Mouse (Mus musculus): Measurements from ENCODE around the gene Vars. TPM values are rescaled to one million over a fixed set of nuclear protein-coding genes. Genes with fewer than 3 reads are reported as not detected.

The Vars gene
- polyA plus RNA-seq, 1 experiment from 2014 or later = 54.8 TPM

DNA sequence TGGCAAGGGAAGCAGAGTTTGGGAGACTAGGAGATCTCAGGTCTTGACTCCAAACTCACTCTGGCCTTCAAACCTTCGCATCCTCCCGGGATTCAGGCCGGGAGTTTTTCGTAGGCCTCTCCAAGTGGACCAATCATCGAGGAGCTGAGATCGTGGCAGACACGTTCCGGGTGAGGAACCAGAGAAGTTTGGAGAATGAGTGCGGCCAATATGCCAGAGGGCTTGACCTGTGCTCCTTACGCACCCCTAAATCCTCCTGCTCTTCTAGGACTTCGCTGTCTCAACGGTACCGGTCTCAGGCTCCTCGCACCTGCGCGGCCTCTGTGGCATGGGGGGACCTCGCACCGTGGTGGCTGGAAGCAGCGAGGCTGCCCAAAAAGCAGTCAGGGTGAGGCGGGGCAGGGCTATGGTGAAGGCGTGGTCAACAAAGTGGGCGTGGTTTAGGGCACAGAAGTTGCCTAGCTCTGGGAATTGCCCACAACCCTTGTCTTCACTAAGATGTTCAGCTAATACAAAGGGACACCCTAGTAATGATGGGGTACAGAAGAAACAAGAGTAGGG lies 60.0 kb downstream of the Vars start:
- WGBS = 66% methylated on average over 22 of the region's 22 CpGs
- peak overlapping the region; percentile 76 for H3K9ac ChIP-seq (ENCODE audit: low read depth, low read length)
- H3K27ac ChIP-seq (ENCODE audit: low read length) = no peak overlapping the region

DNA sequence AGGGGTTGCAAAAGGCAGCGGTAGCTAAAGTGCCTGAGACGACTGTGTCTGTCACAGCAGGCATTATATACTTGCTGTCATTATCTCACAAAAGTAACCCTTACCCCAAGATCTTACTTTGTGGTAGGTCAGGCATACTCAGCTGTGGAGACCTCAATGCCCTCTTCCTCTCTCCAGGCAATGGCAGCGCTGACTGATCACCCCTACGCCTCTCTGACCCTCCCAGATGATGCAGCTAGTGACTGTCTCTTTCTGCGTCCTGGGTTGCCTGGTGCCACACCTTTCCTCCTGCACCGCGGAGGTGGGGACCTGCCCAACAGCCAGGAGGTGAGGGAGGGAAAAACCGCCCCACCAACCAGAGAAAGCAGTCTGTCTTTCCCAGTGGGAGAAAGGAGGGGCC lies 60.5 kb downstream of the Vars start:
- no peak overlapping the region for H3K4me3 ChIP-seq (ENCODE audit: low read depth, low read length)
- no peaks in the 10 kb centered on the region for H3K9me3 ChIP-seq (replicated peaks; ENCODE audit: control insufficient read depth, low read length, poor library complexity, severe bottlenecking)
- H3K4me2 ChIP-seq (ENCODE audit: low read length) = no peak overlapping the region
- no peak overlapping the region for H3K9ac ChIP-seq (ENCODE audit: low read depth, low read length)
- 84% methylated on average over 7 of the region's 8 CpGs for WGBS
- H3K27ac ChIP-seq (ENCODE audit: low read length) = no peak overlapping the region
- peaks cover 5% of the 10 kb centered on the region; the same call in 1 of the 2 replicates for H3K36me3 ChIP-seq (ENCODE audit: control insufficient read depth, insufficient read depth, low read length)
- H3K27me3 ChIP-seq (ENCODE audit: control insufficient read depth, insufficient read depth, low read depth, low read length) = peaks cover 20% of the 10 kb centered on the region
- ATAC-seq = no peak
- peaks cover 21% of the 10 kb centered on the region for H3K4me1 ChIP-seq (ENCODE audit: control insufficient read depth, insufficient read depth, low read length)

More for the DNA sequence above, 60.0 kb downstream of the Vars start:
- Histone ChIP-seq H3K36me3 (ENCODE audit: control insufficient read depth, insufficient read depth, low read length) (peaks cover 5% of the 10 kb centered on the region; the same call in 1 of the 2 replicates), H3K27me3 (ENCODE audit: control insufficient read depth, insufficient read depth, low read depth, low read length) (peaks cover 19% of the 10 kb centered on the region), H3K4me2 (ENCODE audit: low read length) (peak overlapping the region; percentile 94), H3K9me3 (replicated peaks; ENCODE audit: control insufficient read depth, low read length, poor library complexity, severe bottlenecking) (no peaks in the 10 kb centered on the region), H3K4me3 (ENCODE audit: low read depth, low read length) (peak overlapping the region; percentile 80; the same call in 1 of the 2 replicates), H3K4me1 (ENCODE audit: control insufficient read depth, insufficient read depth, low read length) (peaks cover 21% of the 10 kb centered on the region)
- no peak for ATAC-seq

DNA sequence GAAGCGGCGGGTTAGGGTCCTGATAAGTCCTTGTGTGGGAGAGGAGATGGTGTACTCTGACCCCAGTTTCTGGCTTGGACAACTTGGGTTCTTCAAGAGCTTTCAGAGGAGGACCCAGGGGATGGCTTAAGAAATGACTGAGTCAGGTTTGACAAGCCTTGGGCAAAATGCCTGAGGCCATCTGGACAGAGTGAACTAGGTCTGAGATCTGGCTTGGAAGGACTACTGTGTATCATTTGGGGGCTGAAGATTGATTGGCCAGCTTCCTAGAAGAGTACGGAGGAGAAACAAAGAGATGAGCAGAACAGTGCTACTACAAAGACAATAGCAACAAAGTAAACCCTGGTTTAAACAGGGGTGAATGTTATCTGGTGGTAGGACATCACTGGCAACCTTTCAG lies 62.7 kb downstream of the Vars start:
- Histone ChIP-seq H3K4me1 (ENCODE audit: control insufficient read depth, insufficient read depth, low read length) (peaks cover 19% of the 10 kb centered on the region), H3K9ac (ENCODE audit: low read depth, low read length) (no peak overlapping the region), H3K36me3 (ENCODE audit: control insufficient read depth, insufficient read depth, low read length) (peaks cover 5% of the 10 kb centered on the region; the same call in 1 of the 2 replicates), H3K27me3 (ENCODE audit: control insufficient read depth, insufficient read depth, low read depth, low read length) (peaks cover 28% of the 10 kb centered on the region), H3K9me3 (replicated peaks; ENCODE audit: control insufficient read depth, low read length, poor library complexity, severe bottlenecking) (no peaks in the 10 kb centered on the region), H3K4me2 (ENCODE audit: low read length) (no peak overlapping the region), H3K27ac (ENCODE audit: low read length) (no peak overlapping the region), H3K4me3 (ENCODE audit: low read depth, low read length) (no peak overlapping the region)
- no peak for ATAC-seq
- 90% methylated on average over 3 of the region's 3 CpGs for WGBS

DNA sequence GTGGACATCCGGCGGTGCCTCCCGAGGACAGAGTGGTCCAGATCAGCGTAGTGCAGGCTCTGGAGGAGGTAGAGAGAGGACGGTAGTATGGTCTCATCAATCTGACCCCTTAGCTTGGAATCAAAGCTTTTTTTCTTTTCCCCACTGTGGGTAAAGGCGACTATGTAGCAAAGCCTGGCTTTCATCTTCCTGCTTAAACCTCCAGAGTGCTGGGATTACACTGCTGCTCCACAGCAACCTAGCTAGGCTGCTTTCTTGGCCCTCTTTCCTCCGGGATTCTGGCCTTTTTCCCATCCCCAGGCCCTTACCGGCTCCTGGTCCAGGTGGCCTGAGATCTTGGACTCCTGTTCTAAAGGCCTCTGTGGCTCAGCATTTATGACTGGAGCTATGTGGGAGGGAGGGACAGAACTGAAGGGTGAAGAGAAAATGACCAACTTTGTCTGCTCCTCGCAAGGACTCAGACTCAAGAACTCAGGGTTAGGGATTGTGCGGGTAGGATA lies 63.6 kb downstream of the Vars start:
- 29% methylated on average over 10 of the region's 10 CpGs for WGBS
- H3K4me3 ChIP-seq (ENCODE audit: low read depth, low read length) = no peak overlapping the region
- no peak overlapping the region; the same call in 1 of the 2 replicates for H3K4me2 ChIP-seq (ENCODE audit: low read length)
- peaks cover 16% of the 10 kb centered on the region for H3K4me1 ChIP-seq (ENCODE audit: control insufficient read depth, insufficient read depth, low read length)
- no peak overlapping the region for H3K27ac ChIP-seq (ENCODE audit: low read length)
- H3K9me3 ChIP-seq (replicated peaks; ENCODE audit: control insufficient read depth, low read length, poor library complexity, severe bottlenecking) = no peaks in the 10 kb centered on the region
- H3K9ac ChIP-seq (ENCODE audit: low read depth, low read length) = no peak overlapping the region
- ATAC-seq = no peak
- peaks cover 5% of the 10 kb centered on the region; the same call in 1 of the 2 replicates for H3K36me3 ChIP-seq (ENCODE audit: control insufficient read depth, insufficient read depth, low read length)
- peaks cover 28% of the 10 kb centered on the region for H3K27me3 ChIP-seq (ENCODE audit: control insufficient read depth, insufficient read depth, low read depth, low read length)

DNA sequence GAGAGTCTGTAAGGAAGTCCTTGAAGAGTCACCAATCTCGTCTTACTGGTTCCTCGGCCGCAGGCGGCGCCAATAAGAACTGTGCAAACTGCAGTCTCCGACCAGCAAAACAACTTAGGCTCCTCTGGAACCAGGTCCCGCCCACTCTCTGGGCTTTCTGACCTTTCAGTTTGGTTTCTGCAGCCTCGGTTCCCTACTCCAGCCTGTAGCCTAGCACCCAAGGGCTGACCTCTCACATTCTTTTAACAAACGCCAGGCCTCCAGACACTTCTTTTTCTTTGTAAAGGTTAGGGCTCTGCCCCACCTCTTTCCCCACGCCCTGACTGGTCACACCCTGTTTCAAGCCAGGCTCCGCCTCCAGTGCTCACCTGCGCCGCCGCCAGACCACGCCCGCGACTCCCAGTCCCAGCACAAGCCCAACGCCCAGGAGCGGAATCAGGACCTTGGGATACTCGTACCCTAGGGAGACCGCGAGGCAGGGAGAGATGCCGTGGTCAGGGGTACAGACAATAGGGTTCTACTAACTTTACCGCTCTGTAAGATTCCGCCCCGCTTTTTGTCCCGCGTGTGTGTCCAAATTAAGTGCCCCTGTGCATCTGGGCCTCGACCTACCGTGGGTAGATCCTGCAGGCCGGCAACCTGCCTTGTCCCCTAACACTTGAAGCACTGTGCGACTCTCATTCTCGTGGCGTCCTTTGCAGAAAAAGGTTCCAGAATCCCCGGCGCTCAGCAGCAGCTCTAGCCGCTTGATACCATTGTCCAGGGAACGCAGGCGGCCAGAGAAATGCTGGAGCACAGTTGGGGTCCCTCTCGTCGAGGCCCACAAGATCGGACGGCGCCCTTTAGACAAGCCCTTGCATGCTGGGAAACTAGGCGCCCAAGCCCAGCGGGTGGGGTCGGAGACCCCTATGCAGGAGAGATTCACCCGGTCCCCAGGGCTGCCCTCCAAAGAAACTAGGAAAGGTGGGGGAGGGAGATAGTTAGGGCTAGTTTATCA lies 64.5 kb downstream of the Vars start, which contains the start of gene Ly6g6c:
TSS of gene Ly6g6c (plus strand) at position 438 of the 997 bp plus-strand sequence.
- Histone ChIP-seq H3K36me3 (ENCODE audit: control insufficient read depth, insufficient read depth, low read length) (peaks cover 5% of the 10 kb centered on the region; the same call in 1 of the 2 replicates), H3K4me3 (ENCODE audit: low read depth, low read length) (peak within 1 kb of the TSS; percentile 18), H3K9ac (ENCODE audit: low read depth, low read length) (peak within 1 kb of the TSS; percentile 36; the same call in 1 of the 2 replicates), H3K4me2 (ENCODE audit: low read length) (peak within 1 kb of the TSS; percentile 52), H3K27me3 (ENCODE audit: control insufficient read depth, insufficient read depth, low read depth, low read length) (peaks cover 28% of the 10 kb centered on the region), H3K4me1 (ENCODE audit: control insufficient read depth, insufficient read depth, low read length) (peaks cover 12% of the 10 kb centered on the region), H3K27ac (ENCODE audit: low read length) (no peak within 1 kb of the TSS), H3K9me3 (replicated peaks; ENCODE audit: control insufficient read depth, low read length, poor library complexity, severe bottlenecking) (no peaks in the 10 kb centered on the region)
- ATAC-seq = no peak
- WGBS = 3% methylated on average over 48 of the region's 48 CpGs

Other genes starting within 250 kb of the Vars start
- gene Cyp21a1, start 196.4 kb upstream of the Vars start, polyA plus RNA-seq (2015; fragmentation: Nextera tagmentation; extraction: Ambion mirVana) = not detected in 2 replicates
- gene Stk19, start 164.0 kb upstream of the Vars start, polyA plus RNA-seq (2015; fragmentation: Nextera tagmentation; extraction: Ambion mirVana) = 40.6 and 43.2 TPM in 2 replicates
- gene Dxo, start 164.0 kb upstream of the Vars start, polyA plus RNA-seq (2015; fragmentation: Nextera tagmentation; extraction: Ambion mirVana) = 73.1 and 73.2 TPM in 2 replicates
- 62.1 and 62.4 TPM in 2 replicates for gene Skiv2l, start 150.8 kb upstream of the Vars start, polyA plus RNA-seq (2015; fragmentation: Nextera tagmentation; extraction: Ambion mirVana)
- gene Nelfe, start 150.6 kb upstream of the Vars start, polyA plus RNA-seq (2015; fragmentation: Nextera tagmentation; extraction: Ambion mirVana) = 79.8 and 86.5 TPM in 2 replicates
- gene Cfb, start 138.5 kb upstream of the Vars start, polyA plus RNA-seq (2015; fragmentation: Nextera tagmentation; extraction: Ambion mirVana) = 0.51 and 1.4 TPM in 2 replicates
- gene Zbtb12, start 121.5 kb upstream of the Vars start, polyA plus RNA-seq (2015; fragmentation: Nextera tagmentation; extraction: Ambion mirVana) = 12.4 and 13.1 TPM in 2 replicates
- 0.16 TPM in 1 of 2 replicates, not detected in the other for gene Gm20547, start 118.9 kb upstream of the Vars start, polyA plus RNA-seq (2015; fragmentation: Nextera tagmentation; extraction: Ambion mirVana)
- 1.6 and 2.4 TPM in 2 replicates for gene C2, start 102.7 kb upstream of the Vars start, polyA plus RNA-seq (2015; fragmentation: Nextera tagmentation; extraction: Ambion mirVana)
- gene Ehmt2, start 102.5 kb upstream of the Vars start, polyA plus RNA-seq (2015; fragmentation: Nextera tagmentation; extraction: Ambion mirVana) = 99.8 and 102 TPM in 2 replicates
- 0.09 TPM in 1 of 2 replicates, not detected in the other for gene Slc44a4, start 86.5 kb upstream of the Vars start, polyA plus RNA-seq (2015; fragmentation: Nextera tagmentation; extraction: Ambion mirVana)
- gene Neu1, start 69.7 kb upstream of the Vars start, polyA plus RNA-seq (2015; fragmentation: Nextera tagmentation; extraction: Ambion mirVana) = 38.6 and 42.3 TPM in 2 replicates
- 0.24 TPM in 1 of 2 replicates, not detected in the other for gene Hspa1b, start 41.7 kb upstream of the Vars start, polyA plus RNA-seq (2015; fragmentation: Nextera tagmentation; extraction: Ambion mirVana)
- gene Gm20481, start 31.1 kb upstream of the Vars start, polyA plus RNA-seq (2015; fragmentation: Nextera tagmentation; extraction: Ambion mirVana) = not detected in 2 replicates
- gene Hspa1a, start 28.8 kb upstream of the Vars start, polyA plus RNA-seq (2015; fragmentation: Nextera tagmentation; extraction: Ambion mirVana) = 13.4 and 19.3 TPM in 2 replicates
- gene Hspa1l, start 28.3 kb upstream of the Vars start, polyA plus RNA-seq (2015; fragmentation: Nextera tagmentation; extraction: Ambion mirVana) = 2.0 and 2.4 TPM in 2 replicates
- 97.2 and 107 TPM in 2 replicates for gene Lsm2, start 19.1 kb upstream of the Vars start, polyA plus RNA-seq (2015; fragmentation: Nextera tagmentation; extraction: Ambion mirVana)
- 0.16 and 0.26 TPM in 2 replicates for gene Vwa7, start 15.6 kb downstream of the Vars start, polyA plus RNA-seq (2015; fragmentation: Nextera tagmentation; extraction: Ambion mirVana)
- 0.71 and 1.1 TPM in 2 replicates for gene Sapcd1, start 27.0 kb downstream of the Vars start, polyA plus RNA-seq (2015; fragmentation: Nextera tagmentation; extraction: Ambion mirVana)
- gene Msh5, start 45.8 kb downstream of the Vars start, polyA plus RNA-seq (2015; fragmentation: Nextera tagmentation; extraction: Ambion mirVana) = 1.9 and 2.4 TPM in 2 replicates
- 51.2 and 54.7 TPM in 2 replicates for gene Clic1, start 49.0 kb downstream of the Vars start, polyA plus RNA-seq (2015; fragmentation: Nextera tagmentation; extraction: Ambion mirVana)
- 312 and 341 TPM in 2 replicates for gene Ddah2, start 58.0 kb downstream of the Vars start, polyA plus RNA-seq (2015; fragmentation: Nextera tagmentation; extraction: Ambion mirVana)
- gene Ly6g6c, start 64.4 kb downstream of the Vars start, polyA plus RNA-seq (2015; fragmentation: Nextera tagmentation; extraction: Ambion mirVana) = 0.30 TPM in 1 of 2 replicates, not detected in the other
- 0.12 and 0.15 TPM in 2 replicates for gene Mpig6b, start 65.2 kb downstream of the Vars start, polyA plus RNA-seq (2015; fragmentation: Nextera tagmentation; extraction: Ambion mirVana)
- 0.26 and 0.31 TPM in 2 replicates for gene Ly6g6e, start 75.9 kb downstream of the Vars start, polyA plus RNA-seq (2015; fragmentation: Nextera tagmentation; extraction: Ambion mirVana)
- gene Ly6g6d, start 77.1 kb downstream of the Vars start, polyA plus RNA-seq (2015; fragmentation: Nextera tagmentation; extraction: Ambion mirVana) = 0.57 and 1.5 TPM in 2 replicates
- gene Ly6g6f, start 84.6 kb downstream of the Vars start, polyA plus RNA-seq (2015; fragmentation: Nextera tagmentation; extraction: Ambion mirVana) = not detected in 2 replicates
- gene Abhd16a, start 88.3 kb downstream of the Vars start, polyA plus RNA-seq (2015; fragmentation: Nextera tagmentation; extraction: Ambion mirVana) = 105 and 107 TPM in 2 replicates
- not detected in 2 replicates for gene Ly6g5c, start 107.3 kb downstream of the Vars start, polyA plus RNA-seq (2015; fragmentation: Nextera tagmentation; extraction: Ambion mirVana)
- 1.5 TPM in 2 replicates for gene Ly6g5b, start 114.4 kb downstream of the Vars start, polyA plus RNA-seq (2015; fragmentation: Nextera tagmentation; extraction: Ambion mirVana)
- 24.3 and 26.4 TPM in 2 replicates for gene Gpank1, start 120.5 kb downstream of the Vars start, polyA plus RNA-seq (2015; fragmentation: Nextera tagmentation; extraction: Ambion mirVana)
- 315 and 331 TPM in 2 replicates for gene Csnk2b, start 121.1 kb downstream of the Vars start, polyA plus RNA-seq (2015; fragmentation: Nextera tagmentation; extraction: Ambion mirVana)
- 7.8 and 8.7 TPM in 2 replicates for gene D17H6S53E, start 125.4 kb downstream of the Vars start, polyA plus RNA-seq (2015; fragmentation: Nextera tagmentation; extraction: Ambion mirVana)
- 0.24 and 0.29 TPM in 2 replicates for gene Apom, start 131.1 kb downstream of the Vars start, polyA plus RNA-seq (2015; fragmentation: Nextera tagmentation; extraction: Ambion mirVana)
- 70.5 and 75.7 TPM in 2 replicates for gene Bag6, start 134.2 kb downstream of the Vars start, polyA plus RNA-seq (2015; fragmentation: Nextera tagmentation; extraction: Ambion mirVana)
- 148 and 167 TPM in 2 replicates for gene Prrc2a, start 163.9 kb downstream of the Vars start, polyA plus RNA-seq (2015; fragmentation: Nextera tagmentation; extraction: Ambion mirVana)
- 6.2 and 6.9 TPM in 2 replicates for gene Aif1, start 175.1 kb downstream of the Vars start, polyA plus RNA-seq (2015; fragmentation: Nextera tagmentation; extraction: Ambion mirVana)
- 4.7 and 5.9 TPM in 2 replicates for gene Lst1, start 187.5 kb downstream of the Vars start, polyA plus RNA-seq (2015; fragmentation: Nextera tagmentation; extraction: Ambion mirVana)
- 0.48 and 0.62 TPM in 2 replicates for gene Ltb, start 193.5 kb downstream of the Vars start, polyA plus RNA-seq (2015; fragmentation: Nextera tagmentation; extraction: Ambion mirVana)
- gene Tnf, start 201.0 kb downstream of the Vars start, polyA plus RNA-seq (2015; fragmentation: Nextera tagmentation; extraction: Ambion mirVana) = not detected in 2 replicates
- gene Lta, start 204.4 kb downstream of the Vars start, polyA plus RNA-seq (2015; fragmentation: Nextera tagmentation; extraction: Ambion mirVana) = 0.45 and 1.1 TPM in 2 replicates
- 0.38 and 0.57 TPM in 2 replicates for gene Gm16181, start 219.8 kb downstream of the Vars start, polyA plus RNA-seq (2015; fragmentation: Nextera tagmentation; extraction: Ambion mirVana)
- 111 and 139 TPM in 2 replicates for gene Atp6v1g2, start 232.7 kb downstream of the Vars start, polyA plus RNA-seq (2015; fragmentation: Nextera tagmentation; extraction: Ambion mirVana)
- gene Nfkbil1, start 234.8 kb downstream of the Vars start, polyA plus RNA-seq (2015; fragmentation: Nextera tagmentation; extraction: Ambion mirVana) = 9.2 and 9.4 TPM in 2 replicates
- gene Ddx39b, start 240.8 kb downstream of the Vars start, polyA plus RNA-seq (2015; fragmentation: Nextera tagmentation; extraction: Ambion mirVana) = 339 and 357 TPM in 2 replicates

All from midbrain, embryonic 16.5 days (tissue).